Mouse (Mus musculus) urinary bladder, postnatal 4 days (tissue): ENCODE data around the gene Spryd3.
"Not testable (repeated sequence)": the region's sequence is repeated elsewhere in the genome, so short reads cannot be mapped to it uniquely, and the experiment has no call there.

Experiments
- DNase-seq, 2 experiments: peaks; one replicate each; pipeline ENCODE4 v3.0.0; 2021 to 2022; ENCODE audit warnings: low spot score in 2 of 2

The Spryd3 gene

DNA sequence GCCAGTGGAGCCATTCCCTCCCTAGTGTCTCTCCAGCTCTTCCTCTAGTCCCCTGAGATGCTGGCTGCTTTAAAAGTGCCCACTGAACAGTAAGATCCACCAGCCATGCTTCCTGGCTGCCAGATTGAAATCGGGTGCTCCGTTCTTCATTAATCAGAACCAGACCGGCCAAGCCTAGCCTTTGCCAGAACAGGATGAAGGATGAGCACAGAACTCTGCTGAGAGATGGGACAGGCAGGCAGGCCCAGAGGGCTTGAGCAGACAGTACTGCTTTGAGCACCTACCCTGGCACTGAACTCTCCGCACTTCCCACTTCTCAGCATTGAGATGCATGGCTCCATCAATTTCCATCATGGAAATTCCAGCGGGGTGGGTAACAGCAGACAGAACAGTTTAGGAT, 36.8 kb downstream of the Spryd3 start:
- DNase-seq, result no peak

DNA sequence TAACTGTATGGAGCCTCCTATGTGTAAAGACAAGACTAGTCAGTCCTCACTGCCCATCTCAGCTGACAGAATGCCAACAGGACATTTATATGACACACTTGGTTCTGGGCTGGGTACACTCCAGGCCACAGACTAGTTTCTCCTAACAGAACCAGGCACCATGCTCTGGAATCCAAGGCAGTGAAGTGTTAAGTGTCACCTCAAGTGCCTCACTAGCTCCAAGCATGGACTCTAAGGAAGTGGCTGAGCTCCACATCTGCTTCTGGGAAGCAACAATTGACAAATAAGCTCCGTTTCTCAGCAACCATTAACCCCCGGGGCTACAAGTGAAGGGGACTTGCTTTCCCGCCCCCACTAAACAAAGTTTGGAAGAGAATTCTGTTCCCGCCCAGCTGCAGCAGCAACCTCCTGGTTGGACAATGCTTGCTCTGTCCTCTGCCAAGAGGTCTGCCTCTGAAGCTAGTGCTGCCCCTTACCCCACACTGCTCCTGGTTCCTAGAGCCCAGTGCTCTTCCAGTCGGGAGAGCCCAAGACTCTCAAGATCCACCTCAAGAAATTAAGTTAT, 38.0 kb downstream of the Spryd3 start:
- DNase-seq, result peak in 1 of 2 experiments; percentile 17

DNA sequence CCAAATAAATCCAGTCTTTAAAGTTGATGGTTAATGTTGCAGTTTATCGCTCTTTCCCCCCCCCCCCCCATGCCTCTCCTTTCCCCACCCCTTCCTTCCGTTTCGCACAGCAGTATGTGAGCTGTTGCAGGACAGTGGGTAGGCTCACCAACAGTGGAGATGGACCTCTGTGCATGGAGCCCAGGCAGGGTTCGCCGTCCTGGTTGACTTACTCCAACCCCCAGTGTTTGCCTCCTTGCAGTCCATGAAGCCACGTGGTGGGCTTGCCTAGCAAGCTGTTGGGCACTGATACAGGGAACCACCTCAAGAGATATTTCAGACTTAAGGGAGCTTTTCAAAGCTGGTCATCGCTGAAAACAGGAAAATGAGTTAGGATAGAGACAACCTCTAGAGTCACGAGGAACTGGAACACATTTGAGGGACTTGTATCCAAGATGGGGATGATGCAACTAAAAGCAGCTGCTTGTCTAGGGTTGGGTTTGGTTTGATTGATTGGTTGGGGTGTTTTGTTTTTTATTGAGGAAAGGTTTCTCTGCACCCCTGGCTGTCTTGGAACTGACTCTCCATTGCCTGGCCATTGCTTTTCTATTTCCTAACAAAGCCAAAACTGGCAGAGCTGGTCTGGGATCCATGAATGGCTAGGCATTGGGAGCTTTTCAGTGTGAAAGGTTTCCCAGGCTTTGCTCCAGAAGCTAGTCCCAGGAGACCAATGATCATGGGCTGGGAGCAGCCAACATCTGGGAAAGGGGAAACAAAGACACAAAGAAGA, 38.7 kb downstream of the Spryd3 start:
- DNase-seq, result no peak

DNA sequence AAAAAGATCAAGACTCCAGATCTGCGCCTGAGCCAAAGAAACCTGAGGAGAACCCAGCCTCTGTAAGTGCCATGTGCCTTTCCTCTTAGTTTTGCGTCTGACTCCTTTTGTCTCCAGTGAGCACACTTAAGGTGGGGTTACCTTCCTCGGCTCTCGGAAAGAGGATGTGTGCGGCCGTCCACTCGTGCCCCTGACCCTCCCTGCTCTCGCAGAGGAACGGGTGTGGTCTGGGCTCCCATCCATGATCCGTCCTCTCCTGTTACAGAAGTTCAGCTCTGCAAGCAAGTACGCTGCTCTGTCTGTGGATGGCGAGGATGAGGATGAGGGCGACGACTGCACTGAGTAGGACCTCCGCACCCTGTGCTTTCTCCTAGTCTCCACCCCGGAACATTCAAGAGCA, 41.0 kb downstream of the Spryd3 start:
- no peak for DNase-seq

DNA sequence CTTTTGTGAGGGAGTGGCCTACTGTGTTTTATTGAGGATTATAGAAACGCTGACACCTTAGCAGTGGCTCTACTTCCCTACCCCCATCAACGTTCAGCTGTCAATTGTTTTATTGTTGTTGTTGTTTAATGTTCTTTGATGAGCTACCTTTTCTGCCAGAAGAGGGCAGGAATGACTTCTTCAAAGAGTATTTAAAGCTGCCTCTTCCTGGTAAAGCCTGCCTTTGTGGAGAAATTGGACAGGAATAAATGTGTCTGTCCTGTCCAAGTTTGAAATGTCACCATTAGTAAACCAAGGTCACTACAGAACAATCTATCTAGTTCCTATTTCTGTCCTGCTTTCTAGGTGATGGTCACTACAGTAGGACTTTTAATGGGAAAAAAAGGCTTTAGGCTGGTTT, 41.9 kb downstream of the Spryd3 start:
- no peak for DNase-seq

DNA sequence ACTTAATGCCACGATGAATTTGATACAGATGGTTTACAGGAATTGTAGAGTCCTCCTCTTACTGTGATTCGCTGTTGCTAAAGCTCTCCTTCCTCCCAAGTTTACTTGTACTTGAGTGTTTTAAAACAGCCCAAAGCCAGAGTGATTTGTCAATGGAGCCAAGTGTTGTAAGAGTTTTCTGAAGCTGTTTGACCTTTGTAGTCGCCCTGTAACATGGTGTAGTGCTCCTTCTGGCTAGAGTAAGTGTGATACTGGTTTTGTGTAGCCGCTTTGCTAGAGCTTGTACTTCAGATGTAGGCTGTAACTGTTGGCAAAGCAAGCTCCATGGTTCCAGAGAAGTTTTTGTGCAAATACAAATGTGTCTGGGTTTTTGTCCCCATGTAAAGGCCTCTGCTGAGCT, 43.8 kb downstream of the Spryd3 start:
- DNase-seq, result no peak

DNA sequence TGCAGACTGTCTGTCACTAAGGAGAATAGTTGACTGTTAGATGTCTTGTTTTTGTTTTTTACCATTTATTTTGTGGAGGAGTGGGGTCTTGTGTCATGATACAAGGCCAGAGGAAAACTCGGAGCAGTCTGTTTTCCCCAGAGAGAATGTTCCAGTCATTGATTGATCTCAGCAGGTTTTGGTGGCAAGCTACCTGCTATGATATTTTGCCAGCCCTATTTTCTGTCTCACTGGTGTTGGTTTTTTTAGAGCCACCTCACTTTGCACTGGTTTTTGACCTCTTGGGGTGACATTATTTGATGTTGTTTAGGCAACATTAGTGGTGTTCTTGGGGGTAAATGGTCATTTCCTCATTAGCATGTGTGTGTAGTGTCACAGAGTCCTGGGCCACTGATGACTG, 44.3 kb downstream of the Spryd3 start:
- no peak for DNase-seq

DNA sequence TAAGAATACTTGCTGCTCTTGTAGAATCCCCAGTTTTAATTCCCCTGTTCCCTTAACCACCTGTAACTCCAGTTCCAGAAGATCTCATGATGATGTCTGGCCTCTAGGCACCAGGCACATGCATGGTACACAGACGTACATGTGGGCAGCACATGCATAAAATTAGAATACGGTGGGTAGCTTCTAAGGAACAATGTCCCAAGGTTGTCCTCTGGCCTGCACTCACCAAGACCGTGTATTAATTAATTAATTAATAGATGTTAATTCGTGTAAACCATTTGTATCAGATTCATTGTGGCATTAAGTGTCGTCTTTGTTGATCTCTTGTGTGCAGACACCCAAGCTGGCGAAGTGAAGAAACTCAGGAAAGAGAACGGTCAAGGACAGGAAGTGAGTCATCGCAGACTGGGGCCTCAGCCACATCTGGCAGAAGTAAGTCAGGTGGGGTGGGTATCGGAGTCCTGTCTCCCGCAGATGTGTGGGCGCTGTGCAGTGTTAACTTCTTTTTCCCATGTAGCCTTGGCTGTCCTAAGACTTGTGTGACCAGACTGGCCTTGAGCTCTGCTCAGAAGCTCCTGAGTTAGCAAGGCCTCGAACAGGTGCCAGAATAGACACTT, 44.9 kb downstream of the Spryd3 start:
- no peak for DNase-seq

DNA sequence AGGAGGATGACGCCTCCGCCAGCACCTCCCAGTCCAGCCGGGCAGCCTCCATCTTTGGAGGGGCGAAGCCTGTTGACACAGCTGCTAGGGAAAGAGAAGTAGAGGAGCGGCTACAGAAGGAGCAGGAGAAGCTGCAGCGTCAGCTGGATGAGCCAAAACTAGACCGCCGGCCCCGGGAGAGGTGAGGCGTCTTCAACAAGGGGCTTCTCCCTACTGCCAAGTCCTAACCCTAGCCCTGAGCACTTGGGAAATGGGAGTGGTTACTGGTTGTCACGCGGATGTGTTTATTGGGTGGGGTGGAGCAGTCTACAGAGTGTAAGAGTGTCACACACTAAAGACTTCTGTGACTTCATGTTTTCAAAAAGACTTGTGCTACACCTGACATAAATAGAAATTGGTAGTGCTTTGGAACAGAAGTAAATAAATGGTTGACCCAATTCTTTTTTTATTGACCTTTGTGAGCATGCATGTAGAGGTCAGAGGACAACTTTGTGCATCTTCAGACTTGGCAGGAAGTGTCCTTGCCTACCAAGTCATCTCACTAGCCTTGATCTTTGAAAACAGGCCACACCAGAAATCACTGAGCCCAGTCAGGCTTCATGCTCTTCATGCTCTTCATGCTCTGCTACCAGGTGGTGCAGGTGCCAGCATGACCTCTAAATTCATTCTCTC, 46.0 kb downstream of the Spryd3 start:
- no peak for DNase-seq

DNA sequence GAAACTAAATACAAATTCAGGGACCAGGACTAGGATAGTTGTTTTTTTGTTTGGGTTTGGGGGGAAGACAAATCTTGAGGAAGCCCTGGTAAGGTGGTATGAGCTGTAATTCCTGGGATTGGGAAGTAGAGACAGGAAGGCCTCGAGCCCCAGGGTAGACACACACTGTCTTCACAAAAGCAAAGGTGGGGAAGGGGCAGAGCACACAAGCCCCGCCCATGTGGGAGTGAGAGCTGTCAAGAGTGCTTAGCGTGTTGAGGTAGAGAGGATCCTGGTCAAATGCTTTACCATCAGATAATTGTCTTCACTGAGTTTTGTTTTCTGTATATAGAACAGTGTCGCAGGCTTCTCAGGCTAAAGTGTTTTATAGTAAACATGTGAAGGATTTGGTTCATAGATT, 53.0 kb downstream of the Spryd3 start:
- no peak for DNase-seq

DNA sequence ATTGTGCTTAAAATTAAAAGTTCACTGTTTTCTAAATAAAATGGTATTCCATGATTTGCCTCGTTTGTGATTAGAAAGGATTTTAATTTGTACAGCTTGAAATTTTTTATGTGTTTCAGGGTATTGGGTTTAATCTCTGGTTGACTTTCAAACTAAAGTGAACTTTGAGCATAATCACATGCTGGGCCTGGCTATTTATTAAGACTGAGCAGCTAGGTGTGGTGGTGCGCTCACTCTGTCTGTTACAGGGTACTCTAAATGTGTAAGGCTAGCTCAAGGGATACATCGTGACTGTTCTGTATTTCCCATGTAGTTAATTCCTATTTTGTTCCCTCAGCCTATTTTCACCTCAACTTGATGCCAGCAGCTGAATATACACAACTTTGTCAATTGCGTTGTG, 53.9 kb downstream of the Spryd3 start:
- DNase-seq, result no peak

DNA sequence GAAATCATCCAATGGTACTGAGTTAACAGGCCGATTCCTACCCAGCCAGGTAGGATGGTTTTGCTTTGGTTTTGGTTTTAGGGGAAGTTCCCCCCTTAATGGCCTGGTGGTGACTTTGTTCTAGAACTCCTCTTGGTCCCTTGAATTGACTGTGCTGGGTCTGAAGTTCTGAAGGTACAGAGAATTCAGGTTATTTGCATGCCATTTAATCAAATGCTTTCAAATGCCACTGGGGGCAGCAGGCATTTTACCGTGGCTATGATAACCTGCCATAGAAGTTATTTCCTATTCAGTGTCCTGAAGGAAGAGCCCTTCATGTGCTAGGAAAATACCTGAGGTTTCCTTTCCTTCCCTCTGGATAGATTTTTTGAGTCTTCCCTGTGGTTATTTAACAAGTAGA, 55.6 kb downstream of the Spryd3 start:
- DNase-seq, result no peak

DNA sequence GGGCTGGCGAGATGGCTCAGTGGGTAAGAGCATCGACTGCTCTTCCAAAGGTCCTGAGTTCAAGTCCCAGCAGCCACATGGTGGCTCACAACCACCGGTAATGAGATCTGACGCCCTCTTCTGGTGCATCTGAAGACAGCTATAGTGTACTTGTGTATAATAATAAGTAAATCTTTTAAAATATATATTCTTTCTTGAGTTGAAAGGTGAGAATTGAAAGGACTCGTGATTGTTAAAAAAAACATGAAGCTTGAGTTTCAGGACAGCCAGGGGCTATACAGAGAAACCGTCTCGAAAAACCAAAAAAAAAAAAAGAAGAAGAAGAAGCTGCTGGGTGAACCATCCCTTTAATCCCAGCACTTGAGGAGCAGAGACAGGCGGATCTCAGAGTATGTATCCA, 56.1 kb downstream of the Spryd3 start:
- DNase-seq, result not testable (repeated sequence)

DNA sequence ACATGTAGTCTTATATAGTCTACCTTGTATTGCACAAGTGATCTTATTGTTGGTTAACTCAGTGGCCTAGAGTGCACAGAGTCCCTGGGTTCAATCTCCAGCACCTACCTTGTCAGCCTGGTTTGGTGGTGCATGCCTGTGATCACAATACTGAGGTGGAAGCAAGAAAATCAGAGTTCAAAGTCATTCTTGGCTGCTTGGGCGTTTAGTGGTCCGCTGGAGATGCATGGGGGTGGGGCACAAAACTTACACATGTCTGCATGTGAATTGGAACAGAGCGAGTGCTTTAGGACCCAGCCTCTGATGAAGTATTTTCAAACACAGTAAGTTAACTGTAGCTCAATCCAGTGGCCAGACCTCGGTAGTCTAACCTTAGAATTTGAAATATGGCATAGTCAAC, 56.8 kb downstream of the Spryd3 start:
- no peak for DNase-seq

DNA sequence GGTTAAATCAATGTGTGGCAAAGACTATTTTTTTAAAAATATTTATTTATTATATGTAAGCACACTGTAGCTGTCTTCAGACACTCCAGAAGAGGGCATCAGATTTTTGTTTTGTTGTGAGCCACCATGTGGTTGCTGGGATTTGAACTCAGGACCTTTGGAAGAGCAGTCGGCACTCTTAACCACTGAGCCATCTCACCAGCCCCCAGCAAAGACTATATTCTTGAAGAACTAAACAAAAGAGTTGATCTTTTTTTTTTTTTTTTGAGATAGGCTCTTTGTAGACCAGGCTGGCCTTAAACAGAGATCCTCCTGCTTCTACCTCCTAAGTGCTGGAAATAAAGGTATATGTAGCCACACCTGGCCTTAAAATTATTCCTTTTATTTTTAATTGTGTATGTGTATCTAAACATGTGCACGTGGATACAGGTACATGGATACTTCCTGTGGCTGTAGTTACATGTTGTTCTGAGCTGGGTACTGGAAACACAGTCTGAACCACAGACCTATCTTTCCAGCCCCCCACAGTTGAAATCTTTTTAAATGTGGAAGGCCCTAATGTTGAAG, 58.8 kb downstream of the Spryd3 start:
- DNase-seq, result no peak

DNA sequence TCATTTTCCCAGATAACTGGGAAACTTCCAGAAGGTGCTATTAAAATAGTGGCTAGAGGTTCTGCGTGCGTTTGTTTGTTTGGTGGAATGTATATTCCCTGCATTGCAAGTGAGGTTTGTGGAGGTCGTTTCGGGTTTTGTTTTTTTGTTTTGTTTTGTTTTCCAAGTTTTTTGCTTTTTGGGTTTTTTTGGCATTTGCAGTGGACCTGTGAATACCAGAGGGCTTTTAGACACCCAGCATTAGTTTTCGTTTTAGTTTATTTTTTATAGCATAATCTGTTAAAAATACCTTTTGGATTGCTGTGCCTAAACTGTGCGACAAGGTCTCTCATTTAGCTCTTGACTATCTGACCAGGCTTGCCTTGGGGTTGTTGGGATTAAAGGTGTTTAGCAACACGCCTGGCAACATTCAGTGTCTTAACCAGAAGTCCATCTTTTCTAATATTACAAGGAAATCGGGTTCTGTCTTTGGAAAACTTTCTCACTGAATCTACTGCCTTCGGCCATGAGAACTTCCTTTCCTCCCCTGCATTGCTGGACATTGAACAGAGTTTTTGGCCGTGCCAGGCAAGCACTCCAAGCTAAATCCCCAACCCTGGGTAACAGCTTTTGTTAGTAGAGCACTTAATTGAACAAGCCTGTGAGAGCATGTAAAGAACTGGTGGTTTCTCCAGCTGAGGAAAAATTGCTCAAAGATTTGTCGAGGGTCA, 61.0 kb downstream of the Spryd3 start:
- DNase-seq, result no peak

DNA sequence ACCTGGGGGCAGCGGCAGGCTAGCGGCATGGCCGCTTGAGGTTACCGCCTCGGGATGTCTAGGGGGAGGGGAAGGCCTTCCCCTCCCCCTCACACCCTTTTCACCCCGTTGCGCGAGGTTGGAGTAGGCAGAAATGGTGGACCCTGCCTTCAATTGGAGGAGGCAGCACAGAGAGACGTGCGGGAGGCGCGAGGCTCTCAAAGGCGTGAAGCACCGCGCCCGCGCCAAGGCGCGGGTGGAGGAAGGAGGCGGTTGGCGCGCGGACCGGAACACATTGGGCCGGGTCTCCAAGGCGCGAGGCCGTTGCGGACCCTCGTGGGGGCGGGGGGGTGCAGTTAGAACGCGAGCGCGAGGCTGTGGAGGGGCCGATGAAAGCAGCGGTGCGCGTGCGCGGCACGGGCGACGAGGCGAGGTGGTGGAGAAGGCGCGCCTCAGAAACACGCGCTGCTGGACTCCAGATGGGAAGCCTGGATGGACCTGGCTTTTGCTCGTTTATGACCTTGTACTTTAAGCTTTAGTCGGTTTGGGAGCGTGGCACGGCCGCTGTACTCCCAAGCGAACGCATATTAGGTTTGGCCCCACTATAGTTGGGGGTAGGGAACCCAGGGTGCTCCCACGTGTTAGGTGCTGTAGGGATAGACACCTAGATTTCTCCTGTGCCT, 61.8 kb downstream of the Spryd3 start:
- peak; percentile 63 to 69 for DNase-seq

DNA sequence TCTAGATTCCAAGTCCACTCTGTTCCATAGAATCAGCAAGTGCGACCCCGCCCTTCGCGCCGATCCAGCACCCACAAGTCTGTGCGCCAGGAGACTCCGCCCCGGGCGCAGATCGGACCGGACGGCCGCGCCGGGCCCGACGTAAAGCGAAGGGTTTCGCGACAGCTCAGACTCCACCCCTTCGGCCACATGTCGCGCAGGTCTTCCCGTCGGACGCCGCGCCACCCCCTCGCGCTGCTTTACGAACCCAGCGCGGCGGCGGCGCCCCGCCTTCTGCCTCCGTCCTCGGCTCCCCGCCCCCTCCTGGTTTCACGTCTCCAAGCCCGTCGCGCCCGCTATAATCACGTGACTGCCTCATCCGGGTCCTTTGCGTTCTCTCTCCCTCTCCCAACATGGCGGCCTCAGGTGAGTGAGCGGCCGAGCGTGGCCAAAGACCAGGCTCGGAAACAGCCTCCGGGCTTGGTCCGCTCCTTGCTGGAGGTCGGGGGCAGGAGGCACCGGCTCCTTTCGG, 62.4 kb downstream of the Spryd3 start, which contains the start of gene Eif4b:
Gene Eif4b, plus strand, starts transcription at position 215 of the 511 bp plus-strand sequence.
- DNase-seq, result peak; percentile 99 to 100

DNA sequence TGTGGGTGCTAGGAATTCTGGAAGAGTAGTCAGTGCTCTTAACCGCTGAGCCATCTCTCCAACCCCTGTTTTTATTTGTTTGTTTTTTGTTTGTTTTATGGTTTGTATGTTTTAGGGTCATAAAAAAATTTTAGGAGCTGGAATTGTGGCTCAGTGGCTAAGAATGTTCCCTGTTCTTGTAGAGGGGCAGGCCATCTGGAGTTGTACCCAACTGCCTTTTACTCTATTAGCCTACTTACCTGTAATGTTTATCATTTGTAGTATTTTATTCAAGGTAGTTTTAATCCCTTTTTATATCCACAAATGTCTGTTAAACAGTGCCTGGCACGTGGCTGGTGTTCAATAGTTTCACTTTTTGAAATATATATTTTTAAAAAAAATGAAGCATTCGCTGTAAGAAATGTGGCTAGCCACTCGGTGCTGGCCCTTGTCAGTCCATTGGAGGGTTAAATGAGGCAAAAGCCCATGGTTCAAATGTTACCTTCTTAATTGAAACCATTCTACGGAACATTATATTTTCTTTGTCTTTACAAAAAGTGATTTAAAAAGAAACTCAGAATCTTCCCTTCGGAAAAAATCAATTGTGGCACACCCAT, 63.0 kb downstream of the Spryd3 start:
- no peak for DNase-seq
